Mouse (Mus musculus): ENCODE measurements around the gene Vsx1.

Gene Vsx1

DNA sequence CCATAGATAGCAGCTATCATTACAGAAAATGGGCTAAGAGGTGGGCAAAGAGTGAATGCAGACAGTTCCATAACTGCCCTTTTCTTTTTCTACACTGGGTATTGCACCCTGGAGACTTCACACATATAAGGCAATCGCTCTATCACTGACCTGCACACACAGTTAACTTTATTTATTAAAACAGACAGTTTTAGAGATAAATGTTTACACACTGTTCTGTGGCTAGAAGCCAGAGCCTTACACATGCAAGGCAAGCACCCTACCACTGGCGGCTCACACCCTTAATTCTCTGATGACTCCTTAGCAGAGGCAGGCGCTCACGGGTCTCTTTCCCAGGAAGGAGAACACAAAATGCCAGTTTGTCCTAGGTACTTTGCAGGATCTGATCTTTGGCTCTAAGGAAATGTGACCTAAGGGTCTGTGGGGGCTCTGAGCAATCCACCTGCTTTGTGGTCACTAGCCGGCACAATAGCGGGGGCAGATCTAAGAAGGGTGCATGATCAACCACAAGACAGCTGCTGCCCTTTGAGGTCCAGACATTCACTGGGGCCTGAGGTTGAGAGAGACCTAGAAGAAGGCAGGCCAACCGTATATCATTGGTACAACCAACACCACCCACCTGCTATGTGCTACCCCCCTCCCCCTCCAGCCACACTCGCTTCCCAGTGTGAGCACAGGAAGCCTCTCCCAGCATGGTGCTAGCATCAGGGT, 42.6 kb downstream of the Vsx1 start:
- DNase-seq (ENCODE audit: extremely low read depth, low read depth): no peak

DNA sequence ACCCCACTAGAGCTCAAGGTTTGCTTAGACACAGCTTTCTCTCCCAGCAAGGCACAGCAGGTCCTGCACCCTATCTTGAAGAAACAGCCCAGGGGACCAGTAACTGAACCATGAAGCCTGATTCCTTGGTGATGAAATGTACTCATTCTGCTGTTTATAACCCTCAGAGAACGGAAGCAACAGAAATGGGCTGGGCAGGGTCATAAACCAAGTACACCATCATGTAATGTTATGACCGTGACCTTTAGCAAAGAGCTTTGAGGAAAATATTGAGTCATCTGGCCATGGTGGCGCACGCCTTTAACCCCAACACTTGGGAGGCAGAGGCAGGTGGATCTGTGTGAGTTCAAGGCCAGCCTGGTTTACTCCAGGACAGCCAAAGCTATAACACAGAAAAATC, 43.9 kb downstream of the Vsx1 start:
- DNase-seq (ENCODE audit: extremely low read depth, low read depth): no peak

DNA sequence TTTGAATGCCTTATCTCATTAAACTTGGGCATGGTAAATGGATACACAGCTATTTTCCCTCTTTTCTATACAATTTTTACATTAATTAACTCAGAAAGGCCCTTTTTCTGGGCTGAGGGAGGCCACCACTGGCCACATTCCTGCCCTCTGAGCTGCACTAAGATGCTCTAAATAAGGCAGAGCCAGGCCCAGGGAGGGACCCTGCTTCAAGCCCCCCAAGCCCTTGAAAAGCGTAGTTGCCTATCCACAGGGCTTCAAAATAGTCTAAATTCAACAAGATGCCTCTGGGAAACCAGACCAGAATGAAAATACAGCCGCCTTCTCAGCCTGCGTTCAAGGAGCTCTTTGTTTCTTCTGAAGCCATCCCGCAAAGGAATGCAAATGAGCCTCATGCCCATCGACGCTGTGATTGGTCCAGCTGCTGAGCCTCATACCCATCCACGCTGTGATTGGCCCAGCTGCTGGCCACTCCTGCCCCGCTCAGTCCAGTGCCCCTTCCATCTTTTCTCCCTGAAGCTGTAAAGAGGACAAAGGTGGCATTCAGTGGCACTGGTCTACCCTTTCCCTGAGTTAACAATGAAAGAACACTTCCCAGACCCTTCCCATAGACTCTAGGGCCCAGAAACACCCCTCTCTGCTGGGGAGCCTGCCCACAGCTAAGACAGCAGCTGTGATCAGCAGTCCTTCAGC, 45.3 kb downstream of the Vsx1 start:
- DNase-seq (ENCODE audit: extremely low read depth, low read depth): no peak

DNA sequence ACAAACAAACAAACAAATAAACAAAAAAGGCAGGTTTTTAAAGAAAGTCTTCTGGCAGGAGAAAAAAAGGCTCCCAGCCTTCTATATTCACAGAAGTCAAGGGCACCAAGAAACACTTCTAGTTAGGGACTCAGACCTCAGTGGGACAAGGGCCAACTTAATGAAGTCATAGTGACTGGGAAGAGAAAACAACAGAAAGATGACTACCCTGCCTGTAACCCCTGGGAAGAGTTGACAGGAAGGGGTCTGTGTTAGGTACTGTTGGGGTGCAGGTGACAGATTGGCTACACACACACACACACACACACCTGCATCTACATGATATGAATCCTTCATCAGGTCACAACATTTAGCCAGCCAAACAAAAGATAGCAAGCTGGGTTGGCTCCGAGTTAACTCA, 46.0 kb downstream of the Vsx1 start:
- DNase-seq (ENCODE audit: extremely low read depth, low read depth): no peak

DNA sequence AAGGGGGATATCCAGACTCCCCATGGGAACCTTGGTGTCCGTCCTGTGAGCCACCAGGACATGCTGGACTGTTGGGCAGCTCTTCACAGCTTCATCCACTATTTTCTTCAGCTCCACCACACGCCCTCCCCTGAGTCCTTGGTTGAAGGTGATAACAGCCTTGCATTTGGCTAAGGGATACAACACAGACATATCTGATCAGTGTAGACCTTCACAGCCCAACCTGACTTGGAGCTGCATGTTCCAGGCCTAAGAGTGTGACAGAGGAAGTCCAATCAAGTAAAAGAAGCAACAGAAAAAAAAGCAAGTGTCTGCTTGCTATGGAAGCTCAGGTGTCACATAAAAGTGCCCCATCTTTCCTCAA, 50.8 kb downstream of the Vsx1 start:
- no peak for DNase-seq (ENCODE audit: extremely low read depth, low read depth)

DNA sequence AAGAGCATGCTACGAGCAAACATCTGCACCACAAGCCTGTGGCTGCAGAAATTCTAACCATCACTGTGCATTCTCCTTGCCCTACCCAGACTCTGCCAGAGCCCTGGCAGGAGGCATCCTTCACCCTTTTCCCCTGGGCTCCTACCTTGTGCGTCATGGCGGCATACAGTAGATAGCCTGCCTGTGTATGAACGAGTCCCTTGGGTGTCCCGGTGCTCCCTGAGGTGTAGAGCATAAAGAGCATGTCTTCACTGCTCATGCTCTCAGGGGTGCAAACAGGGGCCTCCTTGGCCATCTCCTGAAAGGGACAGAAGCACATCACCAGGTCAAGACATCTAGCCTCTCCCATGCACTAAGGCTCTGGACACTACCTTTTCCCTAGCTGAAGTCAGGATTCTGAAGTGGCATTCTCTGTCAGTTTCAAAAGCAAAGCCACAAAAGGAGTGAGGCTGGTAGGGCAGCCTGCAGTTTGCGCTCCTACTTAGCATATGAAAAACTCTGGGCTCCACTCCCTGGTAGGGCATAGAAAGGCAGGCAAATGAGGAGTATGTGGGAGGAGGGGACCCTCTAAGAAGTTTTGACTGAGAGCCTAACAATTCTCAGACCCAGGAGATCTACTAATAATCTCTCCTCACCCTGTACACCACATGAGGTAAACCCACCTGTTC, 51.3 kb downstream of the Vsx1 start:
- DNase-seq (ENCODE audit: extremely low read depth, low read depth): no peak

DNA sequence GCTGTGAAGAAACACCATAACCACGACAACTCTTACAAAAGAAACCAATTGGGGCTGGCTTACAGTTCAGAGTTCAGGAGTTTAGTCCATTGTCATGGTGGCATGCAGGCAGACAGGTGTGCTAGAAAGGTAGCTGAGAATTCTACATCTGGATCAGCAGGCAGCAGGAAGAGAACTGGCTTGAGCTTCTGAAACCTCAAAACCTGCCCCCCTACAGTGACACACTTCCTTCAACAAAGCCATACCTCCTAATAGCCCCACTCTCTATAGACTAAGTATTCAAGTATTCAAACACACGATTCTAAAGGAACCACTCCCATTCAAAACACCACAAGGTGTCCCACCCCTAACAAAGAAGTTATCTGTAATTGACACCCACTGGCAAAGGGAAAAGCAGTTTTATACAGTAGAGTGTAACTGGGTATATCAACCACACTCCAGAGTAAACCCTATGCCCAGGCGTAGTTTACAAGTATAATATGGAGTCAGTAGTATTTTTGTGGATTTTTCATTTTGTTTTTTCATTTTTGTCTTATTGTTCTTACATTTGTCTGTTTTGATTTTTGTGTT, 53.2 kb downstream of the Vsx1 start:
- no peak for DNase-seq (ENCODE audit: extremely low read depth, low read depth)

Measured in MEL-GATA-1-ER (cell line).